Mouse (Mus musculus) lung, adult 18-20 months (tissue): ENCODE results near the gene Vamp2.

ENCODE experiments used
- DNase-seq, 2 experiments: peaks; one replicate each; pipeline ENCODE4 v3.0.0; 2022; ENCODE audit warnings: mixed read lengths in 2 of 2

Vamp2 gene

GRCm38 (mm10) chr11:69065394-69065925 lies 22.8 kb upstream of the Vamp2 start:
- no peak for DNase-seq

GRCm38 (mm10) chr11:69066163-69066861 lies 22.0 kb upstream of the Vamp2 start:
- peak; percentile 59 to 66 for DNase-seq

GRCm38 (mm10) chr11:69066956-69067355 lies 21.3 kb upstream of the Vamp2 start:
- DNase-seq: peak; percentile 88 to 91

GRCm38 (mm10) chr11:69067601-69068000 lies 20.7 kb upstream of the Vamp2 start:
- peak; percentile 56 to 70 for DNase-seq

- DNase-seq: no peak
Measured at GRCm38 (mm10) chr11:69070093-69070492, 18.2 kb upstream of the Vamp2 start.

GRCm38 (mm10) chr11:69070590-69071222 lies 17.6 kb upstream of the Vamp2 start, which contains the start of gene Tmem107:
Tmem107 (plus strand) TSS chr11:69070806.
- DNase-seq: peak; percentile 95 to 96

GRCm38 (mm10) chr11:69071262-69071661 lies 17.0 kb upstream of the Vamp2 start:
- DNase-seq: no peak

- DNase-seq: no peak
Measured at GRCm38 (mm10) chr11:69072234-69072633, 16.1 kb upstream of the Vamp2 start.

- no peak for DNase-seq
Measured at GRCm38 (mm10) chr11:69072666-69073064, 15.6 kb upstream of the Vamp2 start.

- peak; percentile 84 to 91 for DNase-seq
Measured at GRCm38 (mm10) chr11:69073065-69073888, 15.0 kb upstream of the Vamp2 start.

- DNase-seq: no peak
Measured at GRCm38 (mm10) chr11:69073951-69074775, 14.1 kb upstream of the Vamp2 start.

- no peak for DNase-seq
Measured at GRCm38 (mm10) chr11:69074776-69075069, 13.6 kb upstream of the Vamp2 start.

- no peak for DNase-seq
Measured at GRCm38 (mm10) chr11:69075764-69076479, 12.4 kb upstream of the Vamp2 start.

- DNase-seq: no peak
Measured at GRCm38 (mm10) chr11:69076572-69076971, 11.7 kb upstream of the Vamp2 start.

GRCm38 (mm10) chr11:69077316-69077715 lies 11.0 kb upstream of the Vamp2 start:
- DNase-seq: no peak

- no peak for DNase-seq
Measured at GRCm38 (mm10) chr11:69078041-69078440, 10.2 kb upstream of the Vamp2 start.

GRCm38 (mm10) chr11:69078805-69079438 lies 9.4 kb upstream of the Vamp2 start:
- DNase-seq: peak in 1 of 2 experiments; percentile 57

GRCm38 (mm10) chr11:69080102-69080854 lies 8.0 kb upstream of the Vamp2 start:
- no peak for DNase-seq

- no peak for DNase-seq
Measured at GRCm38 (mm10) chr11:69080855-69081222, 7.5 kb upstream of the Vamp2 start.

- DNase-seq: no peak
Measured at GRCm38 (mm10) chr11:69081613-69082012, 6.7 kb upstream of the Vamp2 start.

GRCm38 (mm10) chr11:69085608-69086007 lies 2.7 kb upstream of the Vamp2 start:
- DNase-seq: no peak
